29 mouse cellular contexts compared by ENCODE assay signal in genomic region chr1:152935476-152935875, GRCm38 (mm10). TPM values are rescaled to one million over a fixed set of nuclear protein-coding genes. Genes with fewer than 3 reads are reported as not detected.
DNase-seq lines count a peak whose midpoint lies in the region; ATAC-seq lines count a peak whose summit lies in the region.
"Had no signal": no experiment of that assay in that cellular context is flagged by ENCODE, and none has a peak within 500 bp of the region (broad histone marks: within the 10 kb centered on the region; RNA-seq: fewer than 3 reads in every experiment).

No protein-coding gene starts in this region.

- H3K9me3 ChIP-seq in midbrain, embryonic 14.5 days (ENCODE audit: control insufficient read depth, low read length): no peaks in the 10 kb centered on the region
- no peaks in the 10 kb centered on the region for H3K9me3 ChIP-seq in midbrain, embryonic 11.5 days (ENCODE audit: control insufficient read depth, low read length)
- H3K9me3 ChIP-seq: embryonic facial prominence, embryonic 10.5 days; embryonic facial prominence, embryonic 13.5 days; forebrain, embryonic 12.5 days; heart, embryonic 12.5 days; heart, embryonic 15.5 days; hindbrain, embryonic 10.5 days had no signal

- ATAC-seq in midbrain, embryonic 14.5 days (ENCODE audit: low FRiP score, low TSS enrichment): no peak
- no peak for ATAC-seq in midbrain, embryonic 11.5 days (ENCODE audit: low FRiP score)
- ATAC-seq: activated CD4-positive, CD25-positive, alpha-beta regulatory T cell, adult 4 months; CD4-positive, CD25-positive, alpha-beta regulatory T cell, adult 4 months had no signal

- H3K4me3 ChIP-seq in midbrain, embryonic 14.5 days (replicated peaks; ENCODE audit: low read depth, low read length): no peak overlapping the region
- no peak overlapping the region for H3K4me3 ChIP-seq in midbrain, embryonic 11.5 days (ENCODE audit: low read depth, low read length)
- H3K4me3 ChIP-seq: embryonic facial prominence, embryonic 10.5 days; embryonic facial prominence, embryonic 13.5 days; erythroblast, embryonic 14.5 days; forebrain, embryonic 12.5 days; gastrocnemius, adult 2 months; heart, embryonic 12.5 days; heart, embryonic 15.5 days; hindbrain, embryonic 10.5 days had no signal

- H3K27me3 ChIP-seq in midbrain, embryonic 14.5 days (ENCODE audit: control insufficient read depth, insufficient read depth, low read length): no peaks in the 10 kb centered on the region
- H3K27me3 ChIP-seq in midbrain, embryonic 11.5 days (ENCODE audit: control insufficient read depth, insufficient read depth, low read length): no peaks in the 10 kb centered on the region
- H3K27me3 ChIP-seq: embryonic facial prominence, embryonic 13.5 days; forebrain, embryonic 12.5 days; heart, embryonic 12.5 days; heart, embryonic 15.5 days had no signal

- DNase-seq in midbrain, embryonic 14.5 days: peak; percentile 6
- DNase-seq in midbrain, embryonic 11.5 days (ENCODE audit: low spot score, missing footprints): no peak
- DNase-seq in brain, adult 2 months (ENCODE audit: low read depth, low spot score): peak; percentile 51
- DNase-seq in retina, embryonic 14.5 days (ENCODE audit: low spot score): peak; percentile 60
- DNase-seq in urinary bladder, postnatal 25 days (ENCODE audit: low spot score): no peak
- DNase-seq in thymus, adult 18-20 months: no peak
- DNase-seq: adrenal gland, adult 8-10 months; adrenal gland, postnatal 25 days; cerebellum, adult 11 months; cerebellum, adult 8-10 months; cerebellum, postnatal 10 days; cerebellum, postnatal 36 days; embryo, embryonic 11 days; forebrain, postnatal 0 days; gastrocnemius, adult 2 months; gastrocnemius, postnatal 25 days; heart, adult 18-20 months; heart, postnatal 10 days; heart, postnatal 36 days had no signal

- no peak overlapping the region for H3K4me2 ChIP-seq in midbrain, embryonic 14.5 days (ENCODE audit: low read length)
- no peak overlapping the region for H3K4me2 ChIP-seq in midbrain, embryonic 11.5 days
- H3K4me2 ChIP-seq: embryonic facial prominence, embryonic 13.5 days; forebrain, embryonic 12.5 days; heart, embryonic 12.5 days; heart, embryonic 15.5 days; hindbrain, embryonic 14.5 days had no signal

- no peaks in the 10 kb centered on the region for H3K4me1 ChIP-seq in midbrain, embryonic 14.5 days (ENCODE audit: control insufficient read depth, insufficient read depth, low read length)
- H3K4me1 ChIP-seq in midbrain, embryonic 11.5 days (ENCODE audit: control insufficient read depth, insufficient read depth, low read length): no peaks in the 10 kb centered on the region
- H3K4me1 ChIP-seq: embryonic facial prominence, embryonic 13.5 days; forebrain, embryonic 12.5 days; heart, embryonic 15.5 days had no signal

- H3K27ac ChIP-seq in midbrain, embryonic 14.5 days (replicated peaks; ENCODE audit: low read depth, low read length): no peak overlapping the region
- H3K27ac ChIP-seq in midbrain, embryonic 11.5 days (ENCODE audit: low read depth, low read length): no peak overlapping the region
- H3K27ac ChIP-seq: embryonic facial prominence, embryonic 10.5 days; embryonic facial prominence, embryonic 13.5 days; forebrain, embryonic 12.5 days; gastrocnemius, adult 2 months; heart, embryonic 15.5 days; hindbrain, embryonic 10.5 days; hindbrain, embryonic 14.5 days had no signal

- H3K9ac ChIP-seq in midbrain, embryonic 14.5 days (replicated peaks; ENCODE audit: low read length): no peak overlapping the region
- no peak overlapping the region for H3K9ac ChIP-seq in midbrain, embryonic 11.5 days (ENCODE audit: low read length)
- H3K9ac ChIP-seq: embryonic facial prominence, embryonic 13.5 days; forebrain, embryonic 12.5 days; forebrain, postnatal 0 days; heart, embryonic 12.5 days; heart, embryonic 15.5 days; hindbrain, embryonic 14.5 days had no signal

- H3K36me3 ChIP-seq in midbrain, embryonic 14.5 days (ENCODE audit: control insufficient read depth, insufficient read depth, low read length): no peaks in the 10 kb centered on the region
- H3K36me3 ChIP-seq in midbrain, embryonic 11.5 days (ENCODE audit: control insufficient read depth, insufficient read depth, low read length): no peaks in the 10 kb centered on the region
- H3K36me3 ChIP-seq: embryonic facial prominence, embryonic 10.5 days; embryonic facial prominence, embryonic 13.5 days; forebrain, embryonic 12.5 days; heart, embryonic 12.5 days; heart, embryonic 15.5 days; hindbrain, embryonic 10.5 days had no signal

- WGBS in midbrain, embryonic 14.5 days: 38% methylated on average over 6 of the region's 6 CpGs
- 56% methylated on average over 6 of the region's 6 CpGs for WGBS in midbrain, embryonic 11.5 days

RNA-seq across cellular contexts. Expression of gene Nmnat2, which starts 19.3 kb away (rescaled TPM):
- 83.2 and 93.7 TPM in 2 replicates for polyA plus RNA-seq in midbrain, embryonic 14.5 days (2014; fragmentation: Nextera tagmentation; extraction: Ambion mirVana)
- polyA plus RNA-seq in midbrain, embryonic 11.5 days (2014; fragmentation: Nextera tagmentation; extraction: Ambion mirVana): 15.0 and 20.4 TPM in 2 replicates
- polyA plus RNA-seq: erythroblast, embryonic 14.5 days had no signal

RNA-seq across cellular contexts. Expression of gene Smg7, which starts 33.0 kb away (rescaled TPM):
- polyA plus RNA-seq in midbrain, embryonic 14.5 days (2014; fragmentation: Nextera tagmentation; extraction: Ambion mirVana): 41.7 and 47.3 TPM in 2 replicates
- 42.9 and 45.2 TPM in 2 replicates for polyA plus RNA-seq in midbrain, embryonic 11.5 days (2014; fragmentation: Nextera tagmentation; extraction: Ambion mirVana)

Comparison
In these comparisons a context has a peak if more than half of its experiments do, and no peak if none do; other contexts are left out.
1. DNase-seq: peak in midbrain, embryonic 14.5 days (single experiment), brain, adult 2 months (single experiment) and retina, embryonic 14.5 days (single experiment); none in midbrain, embryonic 11.5 days (single experiment), urinary bladder, postnatal 25 days (single experiment) and thymus, adult 18-20 months (0 of 2).